Mouse (Mus musculus): ENCODE data around the gene Trp53bp2. TPM values are rescaled to one million over a fixed set of nuclear protein-coding genes. Genes with fewer than 3 reads are reported as not detected.
A peak's percentile ranks its signal among the peaks of the same experiment; 100 is the strongest.

Gene Trp53bp2
- polyA plus RNA-seq, 1 experiment from 2014 or later = 35.4 TPM

GRCm38 (mm10) chr1:182496685-182497084 lies 87.7 kb downstream of the Trp53bp2 start:
- ATAC-seq = peak; percentile 51
- DNase-seq (ENCODE audit: low read depth, low spot score) = no peak
- no peak for TF ChIP-seq CTCF (IDR thresholded peaks at IDR 0.05)
- ChIA-PET CTCF (interaction anchor here (1.0 to 1.2 kb wide), 2 partner anchors 10 to 15 kb away, joined by 3 to 4 read pairs; no protein-coding TSS in a partner anchor), POLR2A (no interaction called here)
- no peaks in the 10 kb centered on the region for H3K27me3 ChIP-seq
- in situ Hi-C loops (cut with MboI; ENCODE audit: low pct_unique_long_range_greater_than_20kb) = no loop called here

- DNase-seq (ENCODE audit: low read depth, low spot score) (no peak), ATAC-seq (no peak)
- CTCF ChIA-PET = interaction anchor here (0.8 to 1.6 kb wide), 3 partner anchors 8 to 16 kb away, joined by 3 to 4 read pairs (median 3); no protein-coding TSS in a partner anchor
- no peak for TF ChIP-seq CTCF (IDR thresholded peaks at IDR 0.05)
- POLR2A ChIA-PET = no interaction called here
- in situ Hi-C loops (cut with MboI; ENCODE audit: low pct_unique_long_range_greater_than_20kb) = no loop called here
- H3K27me3 ChIP-seq = no peaks in the 10 kb centered on the region
Observed at GRCm38 (mm10) chr1:182497736-182498135, 88.8 kb downstream of the Trp53bp2 start.

DNA sequence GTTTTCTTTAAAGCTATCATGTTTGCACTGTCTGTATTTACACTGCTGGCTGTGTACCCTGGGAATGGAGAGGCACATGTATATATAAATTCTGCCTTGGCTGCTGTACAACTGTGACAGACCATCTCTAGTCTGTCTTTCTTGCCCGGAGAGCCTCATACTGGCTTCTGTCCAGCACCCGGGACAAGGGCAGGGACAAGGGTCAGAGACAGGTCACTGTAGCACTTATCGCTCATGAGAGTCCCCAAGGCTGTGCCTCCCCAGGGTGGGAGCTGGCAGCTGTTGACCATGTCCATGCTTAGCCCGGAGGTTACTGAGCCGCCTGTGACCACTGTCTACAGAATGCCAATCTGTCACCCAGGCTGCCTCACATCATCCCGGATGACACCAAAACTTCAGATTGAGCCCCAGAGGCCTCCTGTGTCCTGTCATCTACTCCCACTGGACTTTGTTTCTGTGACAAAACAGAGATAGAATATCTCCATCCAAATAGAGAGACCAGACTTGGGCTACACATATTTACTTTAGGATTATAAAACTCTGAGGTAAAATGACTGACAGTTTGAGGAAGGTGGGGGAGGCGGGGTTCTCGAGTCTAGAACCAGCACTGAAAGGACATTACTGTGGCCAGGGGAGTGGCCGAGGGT lies 90.6 kb downstream of the Trp53bp2 start:
- ChIA-PET POLR2A (no interaction called here), CTCF (interaction anchor here (1.6 kb wide), 1 partner anchor 10 kb away, joined by 3 read pairs; no protein-coding TSS in a partner anchor)
- in situ Hi-C loops (cut with MboI; ENCODE audit: low pct_unique_long_range_greater_than_20kb) = no loop called here
- ATAC-seq (no peak), DNase-seq (ENCODE audit: low read depth, low spot score) (no peak)
- no peak for TF ChIP-seq CTCF (IDR thresholded peaks at IDR 0.05)
- H3K27me3 ChIP-seq = no peaks in the 10 kb centered on the region

DNA sequence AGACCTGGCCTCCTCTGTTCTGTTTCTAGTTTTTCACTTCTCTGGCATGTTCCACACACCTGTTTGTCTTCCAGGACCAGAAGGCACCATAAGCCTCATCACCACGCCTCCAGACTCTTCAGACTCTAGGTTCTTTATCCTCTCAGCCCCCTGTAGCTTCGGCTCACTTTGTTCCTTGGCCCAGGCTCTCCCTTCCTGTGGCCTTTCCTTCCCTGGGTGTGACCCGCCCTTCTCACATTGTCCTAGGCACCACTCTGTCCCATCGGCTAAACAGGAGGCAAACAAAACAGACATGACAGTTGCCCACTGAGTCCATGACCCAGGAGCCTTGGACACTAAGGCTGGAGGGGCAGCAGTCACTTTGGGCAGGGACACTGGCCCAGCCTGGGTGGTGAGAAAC lies 91.3 kb downstream of the Trp53bp2 start:
- ChIA-PET POLR2A (interaction anchor here (1.1 kb wide), 1 partner anchor 12 kb away, joined by 3 read pairs; no protein-coding TSS in a partner anchor), CTCF (interaction anchor here (1.0 kb wide), 1 partner anchor 10 kb away, joined by 3 read pairs; no protein-coding TSS in a partner anchor)
- no peaks in the 10 kb centered on the region for H3K27me3 ChIP-seq
- in situ Hi-C loops (cut with MboI; ENCODE audit: low pct_unique_long_range_greater_than_20kb) = no loop called here
- DNase-seq (ENCODE audit: low read depth, low spot score) (no peak), ATAC-seq (no peak)
- no peak for TF ChIP-seq CTCF (IDR thresholded peaks at IDR 0.05)

- TF ChIP-seq CTCF (IDR thresholded peaks at IDR 0.05) = no peak
- H3K27me3 ChIP-seq = no peaks in the 10 kb centered on the region
- ChIA-PET POLR2A (interaction anchor here (1.1 kb wide), 1 partner anchor 11 kb away, joined by 3 read pairs; no protein-coding TSS in a partner anchor), CTCF (interaction anchor here (1.0 kb wide), 1 partner anchor 11 kb away, joined by 3 read pairs; no protein-coding TSS in a partner anchor)
- ATAC-seq (no peak), DNase-seq (ENCODE audit: low read depth, low spot score) (no peak)
- in situ Hi-C loops (cut with MboI; ENCODE audit: low pct_unique_long_range_greater_than_20kb) = no loop called here
Observed at GRCm38 (mm10) chr1:182500843-182501242, 91.9 kb downstream of the Trp53bp2 start.

DNA sequence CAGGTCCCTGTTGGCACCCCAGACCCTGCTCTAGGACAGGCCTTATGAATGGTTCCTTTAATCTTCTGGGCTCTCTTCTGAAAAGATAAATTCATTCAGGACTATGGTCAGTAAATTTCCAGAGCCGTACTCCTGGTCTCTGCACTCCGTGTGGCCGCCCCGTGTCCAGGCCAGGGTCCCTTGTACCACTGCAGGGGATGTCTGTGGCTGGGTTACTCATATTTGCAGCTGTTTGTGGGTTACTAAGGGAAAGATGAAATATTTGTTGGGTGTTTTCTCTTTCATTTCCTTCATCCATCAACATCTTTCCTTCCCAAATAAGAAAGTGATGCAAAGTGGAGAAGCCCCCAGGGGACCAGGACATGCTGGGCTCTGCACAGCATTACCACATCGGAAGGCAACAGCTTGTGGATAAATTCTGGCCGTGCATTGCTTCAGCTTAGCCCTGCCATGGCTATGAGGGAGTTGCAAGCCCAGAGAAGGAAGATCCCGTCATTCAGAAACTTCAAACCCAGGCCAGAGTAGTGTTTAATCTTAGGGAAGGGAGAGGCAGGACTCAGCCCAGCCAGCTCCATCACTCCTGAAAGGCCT lies 92.9 kb downstream of the Trp53bp2 start:
- ATAC-seq = no peak
- DNase-seq (ENCODE audit: low read depth, low spot score) = no peak
- in situ Hi-C loops (cut with MboI; ENCODE audit: low pct_unique_long_range_greater_than_20kb) = no loop called here
- no peaks in the 10 kb centered on the region for H3K27me3 ChIP-seq
- CTCF ChIA-PET = interaction anchor here (1.3 kb wide), 1 partner anchor 13 kb away, joined by 3 read pairs; no protein-coding TSS in a partner anchor
- no peak for TF ChIP-seq CTCF (IDR thresholded peaks at IDR 0.05)
- POLR2A ChIA-PET = interaction anchor here (1.3 kb wide), 1 partner anchor 10 kb away, joined by 3 read pairs; no protein-coding TSS in a partner anchor

- in situ Hi-C loops (cut with MboI; ENCODE audit: low pct_unique_long_range_greater_than_20kb) = no loop called here
- TF ChIP-seq CTCF (IDR thresholded peaks at IDR 0.05) = no peak
- DNase-seq (ENCODE audit: low read depth, low spot score) (no peak), ATAC-seq (no peak)
- no peaks in the 10 kb centered on the region for H3K27me3 ChIP-seq
- POLR2A ChIA-PET = interaction anchor here (0.6 to 1.3 kb wide), 4 partner anchors 9 to 60 kb away, joined by 3 to 4 read pairs (median 3); no protein-coding TSS in a partner anchor
- CTCF ChIA-PET = interaction anchor here (1.3 kb wide), 1 partner anchor 13 kb away, joined by 3 read pairs; no protein-coding TSS in a partner anchor
Observed at GRCm38 (mm10) chr1:182502491-182503050, 93.6 kb downstream of the Trp53bp2 start.

DNA sequence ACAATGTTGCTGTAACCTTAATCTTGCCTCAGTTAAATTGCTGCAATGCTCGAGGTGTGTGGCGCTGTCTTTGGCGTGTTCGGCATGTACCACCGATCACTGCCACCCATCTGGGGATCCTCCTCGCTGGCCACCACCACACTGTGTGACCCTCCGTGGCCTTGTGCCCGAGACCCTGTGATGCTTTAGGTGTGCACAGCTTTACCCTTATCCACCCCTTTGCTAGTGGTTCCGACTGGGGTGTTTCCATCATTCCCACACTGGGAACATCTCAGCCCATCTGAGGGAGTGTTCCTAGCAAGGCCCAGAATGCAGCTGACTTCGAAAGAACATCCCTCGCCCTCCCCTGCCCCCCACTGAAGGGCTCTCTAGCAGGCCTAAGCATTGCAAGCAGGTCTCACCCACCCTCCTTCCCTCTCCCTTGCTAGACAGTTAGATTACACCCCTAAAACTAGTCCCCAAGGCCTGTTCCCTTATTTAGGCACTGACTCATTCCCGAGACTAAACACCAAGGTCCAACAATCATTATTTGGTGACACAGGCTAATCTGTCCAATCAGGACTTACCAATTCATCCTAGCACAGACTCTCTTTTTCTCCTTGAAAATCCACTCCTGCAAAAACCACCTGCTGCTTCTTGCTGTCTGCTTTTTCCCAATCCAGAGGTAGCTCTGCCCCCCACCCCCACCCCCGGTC lies 94.4 kb downstream of the Trp53bp2 start:
- ChIA-PET POLR2A (interaction anchor here (0.6 to 1.3 kb wide), 4 partner anchors 8 to 60 kb away, joined by 3 to 4 read pairs (median 3); no protein-coding TSS in a partner anchor), CTCF (no interaction called here)
- ATAC-seq (no peak), DNase-seq (ENCODE audit: low read depth, low spot score) (no peak)
- in situ Hi-C loops (cut with MboI; ENCODE audit: low pct_unique_long_range_greater_than_20kb) = no loop called here
- H3K27me3 ChIP-seq = no peaks in the 10 kb centered on the region
- TF ChIP-seq CTCF (IDR thresholded peaks at IDR 0.05) = no peak

GRCm38 (mm10) chr1:182504223-182504622 lies 95.3 kb downstream of the Trp53bp2 start:
- ATAC-seq (no peak), DNase-seq (ENCODE audit: low read depth, low spot score) (no peak)
- TF ChIP-seq CTCF (IDR thresholded peaks at IDR 0.05) = no peak
- ChIA-PET POLR2A (no interaction called here), CTCF (no interaction called here)
- H3K27me3 ChIP-seq = no peaks in the 10 kb centered on the region
- in situ Hi-C loops (cut with MboI; ENCODE audit: low pct_unique_long_range_greater_than_20kb) = no loop called here

DNA sequence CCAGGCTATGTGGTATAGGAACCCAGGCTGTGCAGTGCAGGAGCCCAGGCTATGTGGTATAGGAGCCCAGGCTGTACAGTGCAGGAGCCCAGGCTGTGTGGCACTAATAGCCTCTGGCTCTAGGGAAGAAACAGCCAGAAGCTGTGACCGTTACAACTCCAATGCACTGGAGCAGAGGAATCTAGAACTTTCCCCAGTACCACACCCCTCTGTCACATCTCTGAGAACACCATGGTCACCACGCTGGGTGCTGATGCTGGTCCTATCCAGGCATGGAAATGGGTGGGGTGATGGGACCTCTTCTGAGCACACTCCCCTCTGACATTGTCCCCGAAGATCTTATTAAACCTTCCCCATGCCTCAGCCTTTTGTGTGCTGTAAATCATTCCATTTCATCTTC lies 96.3 kb downstream of the Trp53bp2 start:
- no peak for ATAC-seq

More for the DNA sequence above, 96.3 kb downstream of the Trp53bp2 start:
- no peak for TF ChIP-seq CTCF (IDR thresholded peaks at IDR 0.05)
- no peaks in the 10 kb centered on the region for H3K27me3 ChIP-seq
- CTCF ChIA-PET = no interaction called here
- in situ Hi-C loops (cut with MboI; ENCODE audit: low pct_unique_long_range_greater_than_20kb) = no loop called here
- DNase-seq (ENCODE audit: low read depth, low spot score) = no peak
- POLR2A ChIA-PET = no interaction called here

Data from Patski (cell line).